Mouse (Mus musculus): ENCODE data around the gene Hdac4. TPM values are rescaled to one million over a fixed set of nuclear protein-coding genes. Genes with fewer than 3 reads are reported as not detected.

The Hdac4 gene
- polyA plus RNA-seq, 1 experiment from 2014 or later: 21.2 TPM

- no peaks in the 10 kb centered on the region for H3K27me3 ChIP-seq (ENCODE audit: control insufficient read depth, insufficient read depth, low read length)
- H3K36me3 ChIP-seq (ENCODE audit: control insufficient read depth, insufficient read depth, low read length): 0 out of 2 replicates have a peak, but pooled peaks cover 3% of the 10 kb centered on the region
- H3K4me3 ChIP-seq (ENCODE audit: low read depth, low read length): no peak overlapping the region
- 87% methylated on average over 2 of the region's 2 CpGs for WGBS
- DNase-seq (ENCODE audit: low spot score) (no peak), ATAC-seq (ENCODE audit: low FRiP score) (no peak)
- H3K4me2 ChIP-seq (replicated peaks; ENCODE audit: low read depth, low read length): no peak overlapping the region
- H3K27ac ChIP-seq (ENCODE audit: low read depth, low read length): no peak overlapping the region
- H3K4me1 ChIP-seq (replicated peaks; ENCODE audit: control insufficient read depth, insufficient read depth, low read length): no peaks in the 10 kb centered on the region
- H3K9ac ChIP-seq (ENCODE audit: low read depth, low read length): no peak overlapping the region
- no peaks in the 10 kb centered on the region for H3K9me3 ChIP-seq (ENCODE audit: control insufficient read depth, low read length)
Observed at GRCm38 (mm10) chr1:91942583-91942982, 252.9 kb downstream of the Hdac4 start.

GRCm38 (mm10) chr1:91942031-91942430 is 253.5 kb downstream of the Hdac4 start:
- WGBS: 65% methylated on average over 3 of the region's 3 CpGs
- Histone ChIP-seq H3K9me3 (ENCODE audit: control insufficient read depth, low read length) (no peaks in the 10 kb centered on the region), H3K27ac (ENCODE audit: low read depth, low read length) (no peak overlapping the region), H3K36me3 (ENCODE audit: control insufficient read depth, insufficient read depth, low read length) (0 out of 2 replicates have a peak, but pooled peaks cover 3% of the 10 kb centered on the region), H3K4me3 (ENCODE audit: low read depth, low read length) (no peak overlapping the region), H3K27me3 (ENCODE audit: control insufficient read depth, insufficient read depth, low read length) (no peaks in the 10 kb centered on the region), H3K4me2 (replicated peaks; ENCODE audit: low read depth, low read length) (no peak overlapping the region), H3K4me1 (replicated peaks; ENCODE audit: control insufficient read depth, insufficient read depth, low read length) (no peaks in the 10 kb centered on the region), H3K9ac (ENCODE audit: low read depth, low read length) (no peak overlapping the region)
- no peak for ATAC-seq (ENCODE audit: low FRiP score)
- DNase-seq (ENCODE audit: low spot score): no peak

DNA sequence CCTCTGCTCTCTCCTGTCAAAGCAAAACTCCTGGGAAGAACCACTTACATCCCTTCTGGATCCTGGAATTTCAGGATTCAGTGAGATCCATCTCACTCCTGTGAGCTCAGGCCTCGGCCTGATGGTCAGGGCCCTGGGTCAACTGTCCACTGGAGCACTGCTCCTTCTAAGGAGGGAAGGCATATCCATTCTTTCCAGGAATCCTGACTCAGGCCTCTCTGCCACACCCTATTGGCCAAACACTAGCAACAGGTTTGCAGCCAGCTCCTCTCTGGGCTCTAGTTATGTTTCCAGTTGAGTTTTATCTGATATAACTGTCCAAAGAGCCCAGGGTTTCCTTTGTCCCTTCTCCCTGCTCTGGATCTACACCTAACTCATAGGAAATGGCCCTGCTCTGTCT is 254.4 kb downstream of the Hdac4 start:
- H3K36me3 ChIP-seq (ENCODE audit: control insufficient read depth, insufficient read depth, low read length): 0 out of 2 replicates have a peak, but pooled peaks cover 3% of the 10 kb centered on the region
- no peak overlapping the region for H3K4me2 ChIP-seq (replicated peaks; ENCODE audit: low read depth, low read length)
- no peak overlapping the region for H3K4me3 ChIP-seq (ENCODE audit: low read depth, low read length)
- H3K9me3 ChIP-seq (ENCODE audit: control insufficient read depth, low read length): no peaks in the 10 kb centered on the region
- 86% methylated on average over 1 of the region's 1 CpGs for WGBS
- no peak for ATAC-seq (ENCODE audit: low FRiP score)
- DNase-seq (ENCODE audit: low spot score): no peak
- H3K27me3 ChIP-seq (ENCODE audit: control insufficient read depth, insufficient read depth, low read length): no peaks in the 10 kb centered on the region
- H3K27ac ChIP-seq (ENCODE audit: low read depth, low read length): no peak overlapping the region
- H3K9ac ChIP-seq (ENCODE audit: low read depth, low read length): no peak overlapping the region
- H3K4me1 ChIP-seq (replicated peaks; ENCODE audit: control insufficient read depth, insufficient read depth, low read length): no peaks in the 10 kb centered on the region

DNA sequence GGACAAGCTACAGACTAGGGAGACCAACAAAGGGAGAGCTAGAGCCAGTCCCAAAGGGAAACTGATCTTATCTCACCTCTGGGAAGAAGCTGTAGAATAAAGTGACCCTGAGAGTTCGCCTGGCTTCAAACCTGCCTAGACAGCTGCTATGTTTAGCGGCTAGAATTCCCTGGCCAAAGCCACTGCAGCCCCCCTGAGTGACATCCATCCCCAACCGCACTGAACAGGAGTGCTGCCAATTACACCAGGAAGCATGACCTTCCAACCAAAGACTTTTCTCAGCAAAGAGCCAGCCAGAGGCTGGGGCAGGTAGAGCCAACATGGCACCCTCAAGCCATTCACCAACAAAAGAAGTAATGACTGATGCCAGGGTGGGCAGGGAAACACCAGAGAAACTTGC is 260.3 kb downstream of the Hdac4 start:
- no peak overlapping the region for H3K4me2 ChIP-seq (replicated peaks; ENCODE audit: low read depth, low read length)
- DNase-seq (ENCODE audit: low spot score) (no peak), ATAC-seq (ENCODE audit: low FRiP score) (no peak)
- no peaks in the 10 kb centered on the region for H3K27me3 ChIP-seq (ENCODE audit: control insufficient read depth, insufficient read depth, low read length)
- H3K4me3 ChIP-seq (ENCODE audit: low read depth, low read length): no peak overlapping the region
- H3K4me1 ChIP-seq (replicated peaks; ENCODE audit: control insufficient read depth, insufficient read depth, low read length): no peaks in the 10 kb centered on the region
- H3K36me3 ChIP-seq (ENCODE audit: control insufficient read depth, insufficient read depth, low read length): no peaks in the 10 kb centered on the region
- H3K9me3 ChIP-seq (ENCODE audit: control insufficient read depth, low read length): no peaks in the 10 kb centered on the region
- 91% methylated on average over 3 of the region's 3 CpGs for WGBS
- H3K27ac ChIP-seq (ENCODE audit: low read depth, low read length): no peak overlapping the region
- H3K9ac ChIP-seq (ENCODE audit: low read depth, low read length): no peak overlapping the region

- Histone ChIP-seq H3K4me2 (replicated peaks; ENCODE audit: low read depth, low read length) (no peak overlapping the region), H3K9ac (ENCODE audit: low read depth, low read length) (no peak overlapping the region)
- 90% methylated on average over 8 of the region's 8 CpGs for WGBS
Observed at GRCm38 (mm10) chr1:91933681-91934080, 261.8 kb downstream of the Hdac4 start.

DNA sequence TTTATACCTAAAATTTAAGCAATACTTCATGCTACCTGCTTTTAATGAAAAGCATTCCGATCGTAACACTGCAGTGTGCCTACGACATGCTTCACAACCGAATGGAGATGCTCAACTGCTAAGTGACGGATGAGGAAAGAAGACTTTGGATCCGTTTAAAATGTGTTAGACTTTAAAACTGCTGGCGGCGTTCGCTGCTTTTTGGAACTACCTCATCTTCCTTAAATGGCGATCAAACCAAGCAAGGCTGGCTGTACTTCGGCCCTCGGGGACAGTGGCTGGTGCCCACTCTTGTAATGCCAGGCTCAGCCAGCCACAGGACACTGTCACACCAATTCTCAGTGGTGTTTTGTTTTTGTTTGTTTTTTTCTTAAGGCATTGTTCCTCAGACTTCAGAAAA is 263.3 kb downstream of the Hdac4 start:
- H3K4me1 ChIP-seq (replicated peaks; ENCODE audit: control insufficient read depth, insufficient read depth, low read length): no peaks in the 10 kb centered on the region
- H3K9me3 ChIP-seq (ENCODE audit: control insufficient read depth, low read length): no peaks in the 10 kb centered on the region
- no peaks in the 10 kb centered on the region for H3K27me3 ChIP-seq (ENCODE audit: control insufficient read depth, insufficient read depth, low read length)
- H3K4me3 ChIP-seq (ENCODE audit: low read depth, low read length): no peak overlapping the region
- H3K36me3 ChIP-seq (ENCODE audit: control insufficient read depth, insufficient read depth, low read length): no peaks in the 10 kb centered on the region
- DNase-seq (ENCODE audit: low spot score) (no peak), ATAC-seq (ENCODE audit: low FRiP score) (no peak)
- 96% methylated on average over 12 of the region's 12 CpGs for WGBS
- H3K9ac ChIP-seq (ENCODE audit: low read depth, low read length): no peak overlapping the region
- no peak overlapping the region for H3K4me2 ChIP-seq (replicated peaks; ENCODE audit: low read depth, low read length)
- H3K27ac ChIP-seq (ENCODE audit: low read depth, low read length): no peak overlapping the region

More at GRCm38 (mm10) chr1:91933681-91934080, 261.8 kb downstream of the Hdac4 start:
- Histone ChIP-seq H3K4me3 (ENCODE audit: low read depth, low read length) (no peak overlapping the region), H3K27me3 (ENCODE audit: control insufficient read depth, insufficient read depth, low read length) (no peaks in the 10 kb centered on the region), H3K9me3 (ENCODE audit: control insufficient read depth, low read length) (no peaks in the 10 kb centered on the region), H3K4me1 (replicated peaks; ENCODE audit: control insufficient read depth, insufficient read depth, low read length) (no peaks in the 10 kb centered on the region), H3K27ac (ENCODE audit: low read depth, low read length) (no peak overlapping the region), H3K36me3 (ENCODE audit: control insufficient read depth, insufficient read depth, low read length) (no peaks in the 10 kb centered on the region)
- no peak for DNase-seq (ENCODE audit: low spot score)
- no peak for ATAC-seq (ENCODE audit: low FRiP score)

GRCm38 (mm10) chr1:91931786-91932185 is 263.7 kb downstream of the Hdac4 start:
- no peaks in the 10 kb centered on the region for H3K36me3 ChIP-seq (ENCODE audit: control insufficient read depth, insufficient read depth, low read length)
- H3K27ac ChIP-seq (ENCODE audit: low read depth, low read length): no peak overlapping the region
- H3K4me2 ChIP-seq (replicated peaks; ENCODE audit: low read depth, low read length): no peak overlapping the region
- H3K4me3 ChIP-seq (ENCODE audit: low read depth, low read length): no peak overlapping the region
- WGBS: 93% methylated on average over 3 of the region's 3 CpGs
- H3K4me1 ChIP-seq (replicated peaks; ENCODE audit: control insufficient read depth, insufficient read depth, low read length): no peaks in the 10 kb centered on the region
- H3K27me3 ChIP-seq (ENCODE audit: control insufficient read depth, insufficient read depth, low read length): no peaks in the 10 kb centered on the region
- H3K9me3 ChIP-seq (ENCODE audit: control insufficient read depth, low read length): no peaks in the 10 kb centered on the region
- DNase-seq (ENCODE audit: low spot score) (no peak), ATAC-seq (ENCODE audit: low FRiP score) (no peak)
- no peak overlapping the region for H3K9ac ChIP-seq (ENCODE audit: low read depth, low read length)

GRCm38 (mm10) chr1:91931196-91931595 is 264.3 kb downstream of the Hdac4 start:
- ATAC-seq (ENCODE audit: low FRiP score) (no peak), DNase-seq (ENCODE audit: low spot score) (no peak)
- H3K9me3 ChIP-seq (ENCODE audit: control insufficient read depth, low read length): no peaks in the 10 kb centered on the region
- H3K4me1 ChIP-seq (replicated peaks; ENCODE audit: control insufficient read depth, insufficient read depth, low read length): no peaks in the 10 kb centered on the region
- H3K36me3 ChIP-seq (ENCODE audit: control insufficient read depth, insufficient read depth, low read length): no peaks in the 10 kb centered on the region
- 90% methylated on average over 10 of the region's 10 CpGs for WGBS
- H3K27me3 ChIP-seq (ENCODE audit: control insufficient read depth, insufficient read depth, low read length): no peaks in the 10 kb centered on the region
- H3K4me3 ChIP-seq (ENCODE audit: low read depth, low read length): no peak overlapping the region
- no peak overlapping the region for H3K9ac ChIP-seq (ENCODE audit: low read depth, low read length)
- no peak overlapping the region for H3K27ac ChIP-seq (ENCODE audit: low read depth, low read length)
- H3K4me2 ChIP-seq (replicated peaks; ENCODE audit: low read depth, low read length): no peak overlapping the region

GRCm38 (mm10) chr1:91929051-91929450 is 266.4 kb downstream of the Hdac4 start:
- 86% methylated on average over 13 of the region's 13 CpGs for WGBS

More at GRCm38 (mm10) chr1:91929051-91929450, 266.4 kb downstream of the Hdac4 start:
- DNase-seq (ENCODE audit: low spot score) (no peak), ATAC-seq (ENCODE audit: low FRiP score) (no peak)
- Histone ChIP-seq H3K4me3 (ENCODE audit: low read depth, low read length) (no peak overlapping the region), H3K4me1 (replicated peaks; ENCODE audit: control insufficient read depth, insufficient read depth, low read length) (no peaks in the 10 kb centered on the region), H3K36me3 (ENCODE audit: control insufficient read depth, insufficient read depth, low read length) (no peaks in the 10 kb centered on the region), H3K9me3 (ENCODE audit: control insufficient read depth, low read length) (no peaks in the 10 kb centered on the region), H3K27ac (ENCODE audit: low read depth, low read length) (no peak overlapping the region), H3K9ac (ENCODE audit: low read depth, low read length) (no peak overlapping the region), H3K27me3 (ENCODE audit: control insufficient read depth, insufficient read depth, low read length) (no peaks in the 10 kb centered on the region), H3K4me2 (replicated peaks; ENCODE audit: low read depth, low read length) (no peak overlapping the region)

Data from hindbrain, embryonic 11.5 days (tissue).